ENCODE assay signal across 8 mouse cellular contexts in the genomic region with DNA sequence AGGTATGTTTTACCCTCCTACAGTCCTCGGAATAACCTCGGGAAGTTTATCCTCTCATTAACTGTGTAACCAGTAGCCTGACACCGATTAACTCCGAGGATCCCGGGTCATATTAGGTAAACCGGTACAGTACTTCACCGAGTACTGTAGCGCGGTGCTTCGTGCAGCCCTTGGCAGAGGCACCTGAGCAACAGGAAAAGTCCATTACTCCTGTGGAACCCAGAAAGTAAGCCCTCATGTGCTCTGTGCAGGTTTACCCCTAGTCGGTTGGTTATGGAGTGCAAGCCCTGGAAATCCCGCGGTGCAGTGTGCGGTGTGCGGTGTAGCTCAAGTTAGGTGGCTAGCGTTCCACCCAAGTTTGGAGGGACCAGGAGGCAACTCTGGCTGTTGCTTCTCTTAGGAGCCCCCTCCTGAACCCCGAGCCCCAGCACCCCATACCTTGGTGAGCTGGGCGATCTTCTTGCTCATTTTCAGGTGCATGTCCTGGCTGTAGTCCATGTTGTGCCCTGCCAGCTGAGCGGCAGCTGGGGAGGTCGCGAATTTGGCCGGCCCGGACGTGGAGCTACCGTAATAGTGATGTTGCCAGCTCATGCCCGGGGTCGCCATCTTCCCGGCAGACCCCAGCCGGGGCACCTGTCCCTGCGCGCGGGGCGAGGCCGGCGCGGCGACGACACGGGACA. TPM values are rescaled to one million over a fixed set of nuclear protein-coding genes. Genes with fewer than 3 reads are reported as not detected.
DNase-seq lines count a peak whose midpoint lies in the region; ATAC-seq and TF ChIP-seq lines count a peak whose summit lies in the region.

No protein-coding gene starts in this region.

- H3K36me3 ChIP-seq in liver, adult 2 months (ENCODE audit: control insufficient read depth, insufficient read depth, low read length): no peaks in the 10 kb centered on the region
- no peaks in the 10 kb centered on the region for H3K36me3 ChIP-seq in forebrain, embryonic 12.5 days (replicated peaks)
- no peaks in the 10 kb centered on the region for H3K36me3 ChIP-seq in intestine, embryonic 16.5 days (ENCODE audit: control insufficient read depth, insufficient read depth, low read length)
- H3K36me3 ChIP-seq in liver, embryonic 16.5 days (ENCODE audit: control insufficient read depth, insufficient read depth): no peaks in the 10 kb centered on the region
- no peaks in the 10 kb centered on the region for H3K36me3 ChIP-seq in stomach, embryonic 14.5 days (ENCODE audit: control insufficient read depth, insufficient read depth, low read length)

- peak; percentile 10 for DNase-seq in liver, adult 2 months (ENCODE audit: extremely low read depth, low read depth, low spot score)
- no peak for DNase-seq in liver
- DNase-seq in brain, embryonic 14.5 days (ENCODE audit: low read depth): peak; percentile 44

- TF ChIP-seq CTCF in liver, adult 2 months (IDR thresholded peaks at IDR 0.05; ENCODE audit: low read depth, low read length): no peak
- no peak for TF ChIP-seq CTCF in brain, embryonic 14.5 days (IDR thresholded peaks at IDR 0.05; ENCODE audit: borderline replicate concordance, extremely low read depth, insufficient read depth, insufficient read length)

- H3K79me2 ChIP-seq in liver, adult 2 months (ENCODE audit: control insufficient read depth, insufficient read depth, low read length): no peaks in the 10 kb centered on the region

- peak overlapping the region; percentile 79 for H3K4me3 ChIP-seq in liver, adult 2 months (ENCODE audit: insufficient read depth, low read depth, low read length)
- peak overlapping the region; percentile 85 for H3K4me3 ChIP-seq in forebrain, embryonic 12.5 days (replicated peaks)
- peak overlapping the region; percentile 73 for H3K4me3 ChIP-seq in intestine, embryonic 16.5 days (ENCODE audit: low read length)
- H3K4me3 ChIP-seq in liver, embryonic 16.5 days (ENCODE audit: low read depth, low read length): peak overlapping the region; percentile 56
- H3K4me3 ChIP-seq in stomach, embryonic 14.5 days (ENCODE audit: low read depth, low read length): peak overlapping the region; percentile 70

- peak; percentile 39 for ATAC-seq in forebrain, embryonic 12.5 days (ENCODE audit: low FRiP score)
- ATAC-seq in intestine, embryonic 16.5 days: peak; percentile 65
- no peak for ATAC-seq in liver, embryonic 16.5 days (ENCODE audit: low read depth)
- ATAC-seq in stomach, embryonic 14.5 days (ENCODE audit: insufficient number of reproducible peaks, insufficient read depth, low FRiP score, low read depth): peak; percentile 54; the same call in 1 of the 2 replicates
- no peak for ATAC-seq in activated CD4-positive, CD25-positive, alpha-beta regulatory T cell, adult 4 months

- no peak overlapping the region for H3K27ac ChIP-seq in liver, adult 2 months (replicated peaks; ENCODE audit: insufficient read depth, low read depth, low read length)
- no peak overlapping the region for H3K27ac ChIP-seq in forebrain, embryonic 12.5 days
- no peak overlapping the region for H3K27ac ChIP-seq in intestine, embryonic 16.5 days (ENCODE audit: low read length)
- H3K27ac ChIP-seq in liver, embryonic 16.5 days (ENCODE audit: low read length): no peak overlapping the region
- H3K27ac ChIP-seq in stomach, embryonic 14.5 days (ENCODE audit: low read length): no peak overlapping the region

- WGBS in liver, adult 2 months: 8% methylated on average over 39 of the region's 39 CpGs
- 8% methylated on average over 39 of the region's 39 CpGs for WGBS in forebrain, embryonic 12.5 days
- 7% methylated on average over 39 of the region's 39 CpGs for WGBS in intestine, embryonic 16.5 days
- WGBS in liver, embryonic 16.5 days (ENCODE audit: insufficient replicate concordance): 9% methylated on average over 39 of the region's 39 CpGs
- 7% methylated on average over 39 of the region's 39 CpGs for WGBS in stomach, embryonic 14.5 days

- no peak for TF ChIP-seq POLR2A in liver, adult 2 months (IDR thresholded peaks at IDR 0.05; ENCODE audit: extremely low read depth, insufficient read depth, low read length)
- no peak for TF ChIP-seq POLR2A in brain, embryonic 14.5 days (IDR thresholded peaks at IDR 0.05; ENCODE audit: borderline replicate concordance, extremely low read depth, insufficient read depth, insufficient read length, poor library complexity, severe bottlenecking)

- H3K27me3 ChIP-seq in liver, adult 2 months (ENCODE audit: control insufficient read depth, insufficient read depth, low read length): peaks cover 8% of the 10 kb centered on the region; the same call in 1 of the 2 replicates
- H3K27me3 ChIP-seq in forebrain, embryonic 12.5 days: peaks cover 3% of the 10 kb centered on the region; the same call in 1 of the 2 replicates
- H3K27me3 ChIP-seq in intestine, embryonic 16.5 days (replicated peaks; ENCODE audit: control insufficient read depth, insufficient read depth, low read length): peaks cover 9% of the 10 kb centered on the region; the same call in 1 of the 2 replicates
- peaks cover 25% of the 10 kb centered on the region for H3K27me3 ChIP-seq in liver, embryonic 16.5 days (ENCODE audit: control insufficient read depth, insufficient read depth, low read depth, low read length)
- H3K27me3 ChIP-seq in stomach, embryonic 14.5 days (ENCODE audit: control insufficient read depth, insufficient read depth, low read length): 0 out of 2 replicates have a peak, but pooled peaks cover 3% of the 10 kb centered on the region

- H3K9ac ChIP-seq in liver, adult 2 months (ENCODE audit: low read depth, low read length): peak overlapping the region; percentile 88
- H3K9ac ChIP-seq in forebrain, embryonic 12.5 days: peak overlapping the region; percentile 74
- peak overlapping the region; percentile 70 for H3K9ac ChIP-seq in intestine, embryonic 16.5 days (ENCODE audit: low read depth, low read length)
- H3K9ac ChIP-seq in liver, embryonic 16.5 days (ENCODE audit: low read depth, low read length): no peak overlapping the region
- H3K9ac ChIP-seq in stomach, embryonic 14.5 days (replicated peaks; ENCODE audit: low read depth, low read length): peak overlapping the region; percentile 42; the same call in 1 of the 2 replicates

- peaks cover 8% of the 10 kb centered on the region for H3K4me1 ChIP-seq in liver, adult 2 months (ENCODE audit: control insufficient read depth, insufficient read depth, low read length)
- peaks cover 12% of the 10 kb centered on the region for H3K4me1 ChIP-seq in forebrain, embryonic 12.5 days
- no peaks in the 10 kb centered on the region for H3K4me1 ChIP-seq in intestine, embryonic 16.5 days (ENCODE audit: control insufficient read depth, insufficient read depth, low read length)
- H3K4me1 ChIP-seq in liver, embryonic 16.5 days (ENCODE audit: control insufficient read depth, low read depth, low read length): no peaks in the 10 kb centered on the region
- H3K4me1 ChIP-seq in stomach, embryonic 14.5 days (ENCODE audit: control insufficient read depth, insufficient read depth, low read length): no peaks in the 10 kb centered on the region

- no peaks in the 10 kb centered on the region for H3K9me3 ChIP-seq in forebrain, embryonic 12.5 days
- H3K9me3 ChIP-seq in intestine, embryonic 16.5 days (ENCODE audit: control insufficient read depth, low read length): no peaks in the 10 kb centered on the region
- H3K9me3 ChIP-seq in liver, embryonic 16.5 days (replicated peaks; ENCODE audit: control insufficient read depth, low read length): no peaks in the 10 kb centered on the region
- H3K9me3 ChIP-seq in stomach, embryonic 14.5 days (ENCODE audit: control insufficient read depth, low read depth, low read length): no peaks in the 10 kb centered on the region

- peak overlapping the region; percentile 76 for H3K4me2 ChIP-seq in forebrain, embryonic 12.5 days
- H3K4me2 ChIP-seq in intestine, embryonic 16.5 days (ENCODE audit: low read depth, low read length): peak overlapping the region; percentile 99
- H3K4me2 ChIP-seq in liver, embryonic 16.5 days (ENCODE audit: low read depth, low read length): peak overlapping the region; percentile 70
- H3K4me2 ChIP-seq in stomach, embryonic 14.5 days (replicated peaks; ENCODE audit: low read depth, low read length): peak overlapping the region; percentile 83

RNA-seq across cellular contexts. Expression of gene Fam184a, which starts 0.5 kb away (rescaled TPM):
- total RNA-seq in liver, adult 2 months (2014; rRNA removed): 0.65 and 0.81 TPM in 2 replicates
- 0.04 and 0.13 TPM in 2 replicates for polyA plus RNA-seq in liver, adult 2 months (2012; rRNA removed)
- polyA plus RNA-seq in brain, embryonic 14.5 days (2012; rRNA removed): 12.9 and 17.6 TPM in 2 replicates
- 7.2 and 7.9 TPM in 2 replicates for polyA plus RNA-seq in forebrain, embryonic 12.5 days (2016; fragmentation: Nextera tagmentation; extraction: Ambion mirVana)
- 2.0 and 2.4 TPM in 2 replicates for polyA plus RNA-seq in intestine, embryonic 16.5 days (2015; fragmentation: Nextera tagmentation; extraction: Ambion mirVana)
- polyA plus RNA-seq in liver, embryonic 16.5 days (2015; fragmentation: Nextera tagmentation; extraction: Ambion mirVana): 0.21 and 0.34 TPM in 2 replicates
- 5.4 and 7.4 TPM in 2 replicates for polyA plus RNA-seq in stomach, embryonic 14.5 days (2014; fragmentation: Nextera tagmentation; extraction: Ambion mirVana)
- polyA plus RNA-seq in activated CD4-positive, CD25-positive, alpha-beta regulatory T cell, adult 4 months (2017; shearing (Covaris generic)): not detected

Comparison
In these comparisons a context has a peak if more than half of its experiments do, and no peak if none do; other contexts are left out.
1. ATAC-seq: peak in forebrain, embryonic 12.5 days (single experiment), intestine, embryonic 16.5 days (single experiment) and stomach, embryonic 14.5 days (single experiment); none in liver, embryonic 16.5 days (single experiment) and activated CD4-positive, CD25-positive, alpha-beta regulatory T cell, adult 4 months (single experiment).
2. Peak in every context shown above with its lines, with median percentiles within 50 percentile points of each other: H3K4me3 ChIP-seq and H3K4me2 ChIP-seq.